10 mouse cellular contexts compared by ENCODE assay signal in the genomic region with DNA sequence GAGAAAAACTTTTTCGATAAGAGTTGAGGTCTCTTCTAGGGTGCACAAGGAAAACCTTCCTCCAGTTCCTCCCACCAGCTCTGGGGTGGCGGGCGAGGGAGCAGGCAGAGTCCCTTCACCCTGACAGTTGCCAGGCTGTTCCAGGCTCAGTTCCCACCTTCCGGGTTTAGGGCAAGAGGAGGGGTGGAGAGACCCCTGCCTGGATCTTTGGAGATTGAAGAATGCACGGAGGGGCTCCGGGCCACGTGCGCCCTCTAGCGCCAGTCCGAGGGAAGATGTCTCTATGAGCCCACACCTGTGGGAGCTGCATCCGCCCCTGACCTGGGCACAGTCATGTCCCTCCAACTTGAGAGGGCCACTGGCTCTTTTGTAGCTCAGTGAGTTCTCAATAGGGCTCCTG.
DNase-seq lines count a peak whose midpoint lies in the region; ATAC-seq lines count a peak whose summit lies in the region.
"Had no signal": no experiment of that assay in that cellular context is flagged by ENCODE, and none has a peak within 500 bp of the region (broad histone marks: within the 10 kb centered on the region; RNA-seq: fewer than 3 reads in every experiment).

No protein-coding gene starts in this region.

- no peaks in the 10 kb centered on the region for H3K27me3 ChIP-seq in hindbrain, embryonic 11.5 days (ENCODE audit: control insufficient read depth, insufficient read depth, low read length)
- H3K27me3 ChIP-seq in hindbrain, embryonic 16.5 days (replicated peaks; ENCODE audit: control insufficient read depth, insufficient read depth, low read length) = no peaks in the 10 kb centered on the region
- no peaks in the 10 kb centered on the region for H3K27me3 ChIP-seq in forebrain, embryonic 14.5 days (replicated peaks; ENCODE audit: control insufficient read depth, insufficient read depth, low read length)
- H3K27me3 ChIP-seq: limb, embryonic 12.5 days; Patski had no signal

- H3K9me3 ChIP-seq in hindbrain, embryonic 11.5 days (ENCODE audit: control insufficient read depth, low read length) = no peaks in the 10 kb centered on the region
- no peaks in the 10 kb centered on the region for H3K9me3 ChIP-seq in hindbrain, embryonic 16.5 days (ENCODE audit: control insufficient read depth, low read length)
- no peaks in the 10 kb centered on the region for H3K9me3 ChIP-seq in forebrain, embryonic 14.5 days (replicated peaks; ENCODE audit: control insufficient read depth, low read length)

- no peaks in the 10 kb centered on the region for H3K36me3 ChIP-seq in hindbrain, embryonic 11.5 days (ENCODE audit: control insufficient read depth, insufficient read depth, low read length)
- H3K36me3 ChIP-seq in hindbrain, embryonic 16.5 days (ENCODE audit: control insufficient read depth, insufficient read depth, low read length) = no peaks in the 10 kb centered on the region
- H3K36me3 ChIP-seq in forebrain, embryonic 14.5 days (ENCODE audit: control insufficient read depth, insufficient read depth, low read length) = no peaks in the 10 kb centered on the region
- H3K36me3 ChIP-seq: limb, embryonic 12.5 days had no signal

- peak; percentile 54 for ATAC-seq in hindbrain, embryonic 11.5 days (ENCODE audit: low FRiP score)
- no peak for ATAC-seq in hindbrain, embryonic 16.5 days
- peak; percentile 57; the same call in 1 of the 2 replicates for ATAC-seq in forebrain, embryonic 14.5 days
- ATAC-seq: Patski had no signal

- H3K4me2 ChIP-seq in hindbrain, embryonic 11.5 days (replicated peaks; ENCODE audit: low read depth, low read length) = no peak overlapping the region
- no peak overlapping the region for H3K4me2 ChIP-seq in hindbrain, embryonic 16.5 days (ENCODE audit: low read length)
- H3K4me2 ChIP-seq in forebrain, embryonic 14.5 days (ENCODE audit: low read length) = peak overlapping the region; percentile 24; the same call in 1 of the 2 replicates
- H3K4me2 ChIP-seq: limb, embryonic 12.5 days had no signal

- WGBS in hindbrain, embryonic 11.5 days = 14% methylated on average over 11 of the region's 11 CpGs
- 7% methylated on average over 10 of the region's 11 CpGs for WGBS in hindbrain, embryonic 16.5 days
- WGBS in forebrain, embryonic 14.5 days = 8% methylated on average over 11 of the region's 11 CpGs

- DNase-seq in hindbrain, embryonic 11.5 days (ENCODE audit: low spot score) = peak; percentile 63
- DNase-seq in right cerebral cortex, postnatal 4 days = peak; percentile 60
- DNase-seq in right cerebral cortex, adult 2 months (ENCODE audit: low spot score in 2 of 2) = no peak
- peak; percentile 59 for DNase-seq in forebrain, embryonic 14.5 days (ENCODE audit: low spot score)
- DNase-seq in testis, postnatal 10 days (ENCODE audit: low spot score) = peak; percentile 47
- DNase-seq in urinary bladder, postnatal 10 days (ENCODE audit: low spot score) = no peak
- DNase-seq in lung, postnatal 25 days (ENCODE audit: low spot score) = no peak

- H3K27ac ChIP-seq in hindbrain, embryonic 11.5 days (ENCODE audit: low read depth, low read length) = no peak overlapping the region
- H3K27ac ChIP-seq in hindbrain, embryonic 16.5 days (ENCODE audit: low read depth, low read length) = no peak overlapping the region
- no peak overlapping the region for H3K27ac ChIP-seq in forebrain, embryonic 14.5 days (ENCODE audit: low read depth, low read length)
- H3K27ac ChIP-seq: limb, embryonic 12.5 days had no signal

- H3K9ac ChIP-seq in hindbrain, embryonic 11.5 days (ENCODE audit: low read depth, low read length) = no peak overlapping the region
- no peak overlapping the region for H3K9ac ChIP-seq in hindbrain, embryonic 16.5 days (ENCODE audit: low read depth, low read length)
- no peak overlapping the region for H3K9ac ChIP-seq in forebrain, embryonic 14.5 days (ENCODE audit: low read length)
- H3K9ac ChIP-seq: limb, embryonic 12.5 days had no signal

- no peaks in the 10 kb centered on the region for H3K4me1 ChIP-seq in hindbrain, embryonic 11.5 days (replicated peaks; ENCODE audit: control insufficient read depth, insufficient read depth, low read length)
- H3K4me1 ChIP-seq in hindbrain, embryonic 16.5 days (ENCODE audit: control insufficient read depth, insufficient read depth, low read depth, low read length) = no peaks in the 10 kb centered on the region
- peaks cover 6% of the 10 kb centered on the region; the same call in 1 of the 2 replicates for H3K4me1 ChIP-seq in forebrain, embryonic 14.5 days (ENCODE audit: control insufficient read depth, insufficient read depth, low read length)
- H3K4me1 ChIP-seq: limb, embryonic 12.5 days had no signal

- H3K4me3 ChIP-seq in hindbrain, embryonic 11.5 days (ENCODE audit: low read depth, low read length) = no peak overlapping the region
- H3K4me3 ChIP-seq in hindbrain, embryonic 16.5 days (ENCODE audit: low read length) = no peak overlapping the region
- H3K4me3 ChIP-seq in forebrain, embryonic 14.5 days (ENCODE audit: low read depth, low read length) = no peak overlapping the region
- H3K4me3 ChIP-seq: limb, embryonic 12.5 days had no signal

Comparison
In these comparisons a context has a peak if more than half of its experiments do, and no peak if none do; other contexts are left out.
1. DNase-seq: peak in hindbrain, embryonic 11.5 days (single experiment), right cerebral cortex, postnatal 4 days (single experiment), forebrain, embryonic 14.5 days (single experiment) and testis, postnatal 10 days (single experiment); none in right cerebral cortex, adult 2 months (0 of 2), urinary bladder, postnatal 10 days (single experiment) and lung, postnatal 25 days (single experiment).